Mouse (Mus musculus) embryonic facial prominence, embryonic 11.5 days (tissue): ENCODE measurements around the gene Espn. TPM values are rescaled to one million over a fixed set of nuclear protein-coding genes. Genes with fewer than 3 reads are reported as not detected.

Source experiments
- ATAC-seq: fragments of 200-750 bp; cut with Nextera tagmentation; replicated peaks from 2 replicates; pipeline ENCODE4 v1.8.0; 2017; ENCODE audit warnings: low read depth; ENCODE audit not compliant: insufficient number of reproducible peaks, low FRiP score, low TSS enrichment
- DNase-seq: peaks from one replicate; pipeline ENCODE4 v3.0.0-alpha.2; 2015; ENCODE audit warnings: low spot score
- H3K27ac ChIP-seq: fragments of 300-500 bp; sonication (generic); replicated peaks from 2 replicates; pipeline ENCODE4 v1.5.1; 2014; ENCODE audit warnings: mild to moderate bottlenecking, low read depth, low read length, control low read depth
- H3K27me3 ChIP-seq: fragments of 300-500 bp; sonication (generic); 2 replicates; pipeline ENCODE4 v1.6.1; 2014; ENCODE audit warnings: mild to moderate bottlenecking, low read length, moderate library complexity, mixed read lengths; ENCODE audit not compliant: control insufficient read depth, insufficient read depth
- H3K36me3 ChIP-seq: fragments of 300-500 bp; sonication (generic); replicated peaks from 2 replicates; pipeline ENCODE4 v1.6.1; 2014; ENCODE audit warnings: low read depth, mild to moderate bottlenecking, low read length, moderate library complexity, mixed read lengths; ENCODE audit not compliant: control insufficient read depth, insufficient read depth
- H3K4me1 ChIP-seq: fragments of 300-500 bp; sonication (generic); 2 replicates; pipeline ENCODE4 v1.6.1; 2014; ENCODE audit warnings: low read length, mixed read lengths; ENCODE audit not compliant: control insufficient read depth, insufficient read depth
- H3K4me2 ChIP-seq: fragments of 300-500 bp; sonication (generic); 2 replicates; pipeline ENCODE4 v1.6.1; 2014; ENCODE audit warnings: low read depth, mild to moderate bottlenecking, control low read depth, low read length, moderate library complexity
- H3K4me3 ChIP-seq: fragments of 300-500 bp; sonication (generic); 2 replicates; pipeline ENCODE4 v1.5.1; 2014; ENCODE audit warnings: low read depth, low read length, control low read depth
- H3K9ac ChIP-seq: fragments of 300-500 bp; sonication (generic); replicated peaks from 2 replicates; pipeline ENCODE4 v1.6.1; 2014; ENCODE audit warnings: mild to moderate bottlenecking, control low read depth, low read length
- H3K9me3 ChIP-seq: fragments of 300-500 bp; sonication (generic); replicated peaks from 2 replicates; pipeline ENCODE4 v1.6.1; 2016; ENCODE audit warnings: mild to moderate bottlenecking, low read length, inconsistent platforms, mixed read lengths; ENCODE audit not compliant: control insufficient read depth
- WGBS: fragments of 180-500 bp; shearing (Covaris S2); extraction: QIAGEN DNeasy Blood & Tissue Kit; methylation state at CpG from one replicate; pipeline ENCODE4 v1.1.7; 2014; 5-methylcytosine and 5-hydroxymethylcytosine counted together
- polyA plus RNA-seq: library from polyadenylated mRNA; unstranded; fragments of >200 nt; fragmentation: Nextera tagmentation; extraction: Ambion mirVana; gene quantifications from 2 replicates; pipeline ENCODE4 v1.2.1, GENCODE M21; 2014

Espn gene
- polyA plus RNA-seq: 6.2 and 7.3 TPM in 2 replicates

GRCm38 (mm10) chr4:152151966-152152544, at the start of gene Espn:
TSS of gene Espn (minus strand) at chr4:152152371.
- Histone ChIP-seq H3K4me3 (peak within 1 kb of the TSS; percentile 38), H3K27me3 (peaks cover 38% of the 10 kb centered on the region), H3K4me1 (no peaks in the 10 kb centered on the region), H3K9me3 (no peaks in the 10 kb centered on the region), H3K36me3 (no peaks in the 10 kb centered on the region), H3K9ac (peak within 1 kb of the TSS; percentile 34), H3K27ac (no peak within 1 kb of the TSS), H3K4me2 (peak within 1 kb of the TSS; percentile 72)
- peak; percentile 81 for DNase-seq
- ATAC-seq: peak; percentile 53; the same call in 1 of the 2 replicates
- under 1% methylated on average over 52 of the region's 57 CpGs for WGBS

DNA sequence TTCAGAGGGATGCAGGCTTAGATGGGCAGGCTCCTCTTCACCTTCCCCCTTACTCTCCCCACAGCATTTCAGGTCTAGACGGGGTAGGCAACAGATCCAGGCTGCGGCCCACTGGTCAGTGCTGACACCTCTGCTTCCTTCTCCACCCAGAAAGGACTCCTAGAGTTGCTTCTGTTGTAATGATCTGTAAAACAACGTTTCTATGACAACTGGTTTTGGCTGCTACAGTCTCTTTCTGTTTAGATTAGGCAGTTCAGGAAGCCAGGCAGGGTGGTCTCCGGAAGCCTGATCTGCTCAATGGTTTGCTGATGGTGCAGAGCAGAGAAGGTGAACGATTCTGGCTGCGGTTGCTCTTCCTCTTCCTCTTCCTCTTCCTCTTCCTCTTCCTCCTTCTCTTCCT, 49.3 kb upstream of the Espn start:
- ATAC-seq: no peak
- no peak for DNase-seq

GRCm38 (mm10) chr4:152199617-152200016, 47.4 kb upstream of the Espn start:
- Histone ChIP-seq H3K9ac (no peak overlapping the region), H3K27me3 (no peaks in the 10 kb centered on the region), H3K4me1 (no peaks in the 10 kb centered on the region), H3K27ac (no peak overlapping the region), H3K9me3 (no peaks in the 10 kb centered on the region), H3K4me3 (no peak overlapping the region), H3K4me2 (no peak overlapping the region), H3K36me3 (no peaks in the 10 kb centered on the region)
- DNase-seq (no peak), ATAC-seq (no peak)
- 64% methylated on average over 1 of the region's 1 CpGs for WGBS

More for the DNA sequence above, 49.3 kb upstream of the Espn start:
- Histone ChIP-seq H3K4me1 (no peaks in the 10 kb centered on the region), H3K36me3 (no peaks in the 10 kb centered on the region), H3K4me2 (no peak overlapping the region), H3K27ac (no peak overlapping the region), H3K9me3 (no peaks in the 10 kb centered on the region), H3K27me3 (no peaks in the 10 kb centered on the region), H3K4me3 (no peak overlapping the region), H3K9ac (no peak overlapping the region)
- 73% methylated on average over 6 of the region's 6 CpGs for WGBS

- ATAC-seq (no peak), DNase-seq (no peak)
- Histone ChIP-seq H3K4me3 (no peak overlapping the region), H3K27me3 (no peaks in the 10 kb centered on the region), H3K4me2 (no peak overlapping the region), H3K4me1 (no peaks in the 10 kb centered on the region), H3K27ac (no peak overlapping the region), H3K9ac (no peak overlapping the region), H3K9me3 (no peaks in the 10 kb centered on the region), H3K36me3 (no peaks in the 10 kb centered on the region)
- WGBS: 71% methylated on average over 5 of the region's 5 CpGs
These were observed 45.4 kb upstream of the Espn start for GRCm38 (mm10) chr4:152197545-152197944.

GRCm38 (mm10) chr4:152196276-152196675, 44.1 kb upstream of the Espn start:
- DNase-seq: no peak
- 92% methylated on average over 8 of the region's 9 CpGs for WGBS
- H3K9ac ChIP-seq: no peak overlapping the region

DNA sequence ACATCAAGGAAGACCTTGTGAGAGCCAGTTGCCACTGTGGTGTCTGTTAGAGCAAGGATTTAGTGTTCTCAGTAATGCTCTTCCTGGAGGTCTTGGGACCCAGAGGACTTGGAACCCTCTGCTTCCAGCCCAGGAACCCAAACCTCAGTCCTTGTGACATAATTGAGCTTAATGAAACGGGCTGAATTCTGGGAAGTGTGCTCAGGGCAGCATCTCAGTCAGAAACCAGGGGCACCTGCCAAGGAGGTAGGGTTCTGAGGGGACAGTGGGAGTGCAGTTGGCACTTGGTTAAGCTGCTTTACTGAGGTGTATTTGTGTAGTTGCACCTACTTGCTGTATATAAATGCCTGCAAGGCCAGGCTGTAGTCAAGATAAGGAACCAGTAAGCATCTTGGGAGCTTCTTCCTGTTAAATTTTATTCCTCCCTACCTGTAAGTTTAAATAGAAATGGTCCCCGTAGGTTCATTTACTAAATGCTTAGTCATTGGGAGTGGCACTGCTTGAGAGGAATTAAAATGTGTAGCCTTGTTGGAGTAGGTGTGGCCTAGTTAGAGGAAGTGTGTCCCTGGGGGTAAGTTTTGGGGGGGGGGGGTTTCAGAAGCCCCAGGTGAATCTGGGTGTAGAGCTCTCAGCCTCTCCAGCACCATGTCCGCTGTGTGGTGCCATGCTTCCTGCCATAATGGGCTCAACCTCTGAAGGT, 42.5 kb upstream of the Espn start:
- Histone ChIP-seq H3K27me3 (no peaks in the 10 kb centered on the region), H3K27ac (no peak overlapping the region), H3K36me3 (no peaks in the 10 kb centered on the region), H3K9me3 (no peaks in the 10 kb centered on the region), H3K9ac (no peak overlapping the region), H3K4me1 (no peaks in the 10 kb centered on the region; the same call in 1 of the 2 replicates), H3K4me2 (no peak overlapping the region), H3K4me3 (no peak overlapping the region)
- DNase-seq (no peak), ATAC-seq (no peak)
- 74% methylated on average over 3 of the region's 3 CpGs for WGBS

More at GRCm38 (mm10) chr4:152196276-152196675, 44.1 kb upstream of the Espn start:
- Histone ChIP-seq H3K9me3 (no peaks in the 10 kb centered on the region), H3K27ac (no peak overlapping the region), H3K4me1 (no peaks in the 10 kb centered on the region), H3K4me2 (no peak overlapping the region), H3K4me3 (no peak overlapping the region), H3K27me3 (no peaks in the 10 kb centered on the region), H3K36me3 (no peaks in the 10 kb centered on the region)
- ATAC-seq: no peak

- Histone ChIP-seq H3K36me3 (no peaks in the 10 kb centered on the region), H3K4me1 (no peaks in the 10 kb centered on the region; the same call in 1 of the 2 replicates), H3K9me3 (no peaks in the 10 kb centered on the region), H3K27me3 (no peaks in the 10 kb centered on the region), H3K4me2 (no peak overlapping the region), H3K4me3 (no peak overlapping the region), H3K9ac (no peak overlapping the region), H3K27ac (no peak overlapping the region)
- ATAC-seq: no peak
- 19% methylated on average over 4 of the region's 4 CpGs for WGBS
- DNase-seq: no peak
These were observed 40.4 kb upstream of the Espn start for GRCm38 (mm10) chr4:152192569-152192968.

DNA sequence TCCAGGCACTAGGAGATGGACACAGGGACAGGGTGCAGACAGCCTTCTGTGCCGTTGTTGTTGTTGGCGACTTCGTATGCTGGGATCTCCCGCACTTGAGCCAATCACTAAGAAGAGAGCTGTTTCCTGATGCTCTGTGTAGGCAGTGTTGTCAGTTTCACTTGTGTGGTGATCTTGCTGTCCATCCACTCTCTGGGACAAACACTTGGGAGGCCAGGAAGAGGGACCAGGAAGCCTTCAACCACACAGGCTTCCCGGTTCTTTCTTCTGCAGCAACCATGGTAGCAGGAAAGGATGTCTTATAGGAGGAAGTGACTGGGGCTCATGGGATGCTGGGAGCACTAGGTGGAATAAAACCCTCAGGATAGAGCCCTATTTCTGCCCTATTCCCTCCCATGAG, 38.5 kb upstream of the Espn start:
- Histone ChIP-seq H3K36me3 (no peaks in the 10 kb centered on the region), H3K27ac (no peak overlapping the region), H3K4me3 (no peak overlapping the region), H3K9ac (no peak overlapping the region), H3K27me3 (no peaks in the 10 kb centered on the region), H3K4me2 (no peak overlapping the region), H3K9me3 (no peaks in the 10 kb centered on the region), H3K4me1 (peaks cover 5% of the 10 kb centered on the region)
- 81% methylated on average over 5 of the region's 5 CpGs for WGBS
- ATAC-seq (no peak), DNase-seq (no peak)
